Mouse (Mus musculus) cerebellum, adult 11 months (tissue): ENCODE data around the gene Kcnh6.
"Not testable (repeated sequence)": the region's sequence is repeated elsewhere in the genome, so short reads cannot be mapped to it uniquely, and the experiment has no call there.

ENCODE experiments used
- DNase-seq: peaks from one replicate; pipeline ENCODE4 v3.0.0; 2022

The Kcnh6 gene

GRCm38 (mm10) chr11:106065073-106065922 lies 57.4 kb downstream of the Kcnh6 start:
- DNase-seq: no peak

- DNase-seq: peak; percentile 92
These were observed 58.1 kb downstream of the Kcnh6 start, which contains the start of gene Taco1 for GRCm38 (mm10) chr11:106065923-106066571. TSS of gene Taco1 (plus strand) at chr11:106066061.

GRCm38 (mm10) chr11:106066616-106067015 lies 58.7 kb downstream of the Kcnh6 start:
- not testable (repeated sequence) for DNase-seq

GRCm38 (mm10) chr11:106073774-106074173 lies 65.8 kb downstream of the Kcnh6 start:
- no peak for DNase-seq

- DNase-seq: peak; percentile 43
These were observed 68.4 kb downstream of the Kcnh6 start for GRCm38 (mm10) chr11:106076321-106076720.
